Mouse (Mus musculus) cerebellum, adult (tissue): ENCODE measurements around the gene Btg1-ps1.
"Not testable (repeated sequence)": the region's sequence is repeated elsewhere in the genome, so short reads cannot be mapped to it uniquely, and the experiment has no call there.

Source experiments
- ATAC-seq: cut with Nextera tagmentation; 2 replicates; pipeline ENCODE4 v1.9.2; 2017; ENCODE audit warnings: mild to moderate bottlenecking, moderate library complexity, mixed read lengths; ENCODE audit not compliant: insufficient number of reproducible peaks, low FRiP score, low TSS enrichment

Gene Btg1-ps1

GRCm38 (mm10) chrX:38018597-38018996, at the start of gene Btg1-ps1:
Btg1-ps1 (minus strand) TSS chrX:38018815.
- not testable (repeated sequence) for ATAC-seq

- no peak for ATAC-seq
These were observed 47.6 kb upstream of the Btg1-ps1 start, which contains the start of gene Rhox10 for GRCm38 (mm10) chrX:38066175-38066574. Rhox10 (plus strand) TSS chrX:38066475.

DNA sequence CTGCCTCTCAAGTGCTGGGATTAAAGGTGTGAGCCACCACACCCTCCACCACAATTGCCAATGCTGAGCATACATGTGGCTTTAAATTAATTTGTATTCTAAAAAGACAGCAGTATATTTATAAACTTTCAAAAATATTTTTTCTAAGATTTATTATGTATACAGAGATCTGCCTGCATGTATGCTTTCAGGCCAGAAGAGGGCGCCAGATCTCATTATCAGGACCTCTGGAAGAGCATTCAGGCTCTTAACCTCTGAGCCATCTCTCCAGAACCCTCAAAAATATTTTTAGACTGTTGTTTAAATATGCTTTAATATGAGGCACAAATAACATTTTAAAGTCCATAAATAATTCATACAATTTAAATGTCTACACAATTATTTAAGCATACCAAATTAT, 42.9 kb upstream of the Btg1-ps1 start:
- no peak for ATAC-seq

DNA sequence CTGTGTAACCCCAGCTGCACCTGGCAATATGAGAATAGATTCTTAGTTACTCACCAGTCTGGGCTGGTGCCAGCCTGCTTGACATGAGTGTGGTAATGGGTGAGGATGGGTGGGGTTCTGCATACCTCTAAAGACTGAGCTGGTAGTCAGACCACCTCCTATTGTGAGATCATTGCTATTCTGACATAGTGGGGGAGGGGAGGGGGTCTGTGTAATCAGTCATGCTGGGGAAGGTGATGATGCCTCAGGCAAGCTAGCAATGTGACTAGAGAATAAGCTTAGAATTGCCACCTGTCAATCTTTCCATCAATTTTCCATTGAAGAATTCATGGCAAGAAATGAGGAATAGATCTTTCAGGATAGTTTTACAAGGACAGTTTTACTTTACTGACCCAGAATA, 24.4 kb upstream of the Btg1-ps1 start, which contains the start of gene Btg1-ps2:
Gene Btg1-ps2 (minus strand): TSS at position 101 of the 400 bp plus-strand sequence.
- not testable (repeated sequence) for ATAC-seq

GRCm38 (mm10) chrX:38039666-38040065, 21.1 kb upstream of the Btg1-ps1 start:
- no peak for ATAC-seq

- ATAC-seq: no peak
These were observed 15.2 kb upstream of the Btg1-ps1 start for GRCm38 (mm10) chrX:38033841-38034240.

GRCm38 (mm10) chrX:38008756-38009155, 9.9 kb downstream of the Btg1-ps1 start:
- ATAC-seq: no peak
